Mouse (Mus musculus) MN1 (cell line): ENCODE measurements around the gene Pcp4.
A peak's percentile ranks its signal among the peaks of the same experiment; 100 is the strongest.

Source experiments
- DNase-seq: peaks from one replicate; pipeline ENCODE4 v3.0.0-alpha.2; 2016; ENCODE audit warnings: low spot score

The Pcp4 gene

GRCm38 (mm10) chr16:96487007-96487684 lies 19.7 kb downstream of the Pcp4 start:
- no peak for DNase-seq

- no peak for DNase-seq
These were observed 20.6 kb downstream of the Pcp4 start for GRCm38 (mm10) chr16:96488038-96488437.

GRCm38 (mm10) chr16:96491530-96491929 lies 24.1 kb downstream of the Pcp4 start:
- DNase-seq, result no peak

- DNase-seq, result no peak
These were observed 26.7 kb downstream of the Pcp4 start for GRCm38 (mm10) chr16:96494079-96494478.

GRCm38 (mm10) chr16:96498951-96499350 lies 31.5 kb downstream of the Pcp4 start:
- no peak for DNase-seq

GRCm38 (mm10) chr16:96501241-96501640 lies 33.8 kb downstream of the Pcp4 start:
- DNase-seq, result no peak

- DNase-seq, result no peak
These were observed 35.2 kb downstream of the Pcp4 start for GRCm38 (mm10) chr16:96502586-96502985.

GRCm38 (mm10) chr16:96514466-96514865 lies 47.1 kb downstream of the Pcp4 start:
- no peak for DNase-seq

GRCm38 (mm10) chr16:96527476-96527875 lies 60.1 kb downstream of the Pcp4 start:
- DNase-seq, result no peak

- DNase-seq, result no peak
These were observed 61.1 kb downstream of the Pcp4 start for GRCm38 (mm10) chr16:96528471-96528870.

GRCm38 (mm10) chr16:96529896-96530568 lies 62.6 kb downstream of the Pcp4 start:
- no peak for DNase-seq

- DNase-seq, result no peak
These were observed 63.1 kb downstream of the Pcp4 start for GRCm38 (mm10) chr16:96530569-96530898.

- DNase-seq, result no peak
These were observed 63.6 kb downstream of the Pcp4 start for GRCm38 (mm10) chr16:96531029-96531428.

GRCm38 (mm10) chr16:96533710-96534109 lies 66.3 kb downstream of the Pcp4 start:
- peak; percentile 60 for DNase-seq

GRCm38 (mm10) chr16:96535271-96535670 lies 67.9 kb downstream of the Pcp4 start:
- no peak for DNase-seq

- DNase-seq, result no peak
These were observed 69.0 kb downstream of the Pcp4 start for GRCm38 (mm10) chr16:96536426-96536825.

GRCm38 (mm10) chr16:96539091-96539490 lies 71.7 kb downstream of the Pcp4 start:
- DNase-seq, result no peak

- DNase-seq, result no peak
These were observed 73.7 kb downstream of the Pcp4 start for GRCm38 (mm10) chr16:96541056-96541455.

GRCm38 (mm10) chr16:96552680-96553079 lies 85.3 kb downstream of the Pcp4 start:
- DNase-seq, result no peak

GRCm38 (mm10) chr16:96555412-96555811 lies 88.0 kb downstream of the Pcp4 start:
- DNase-seq, result no peak

GRCm38 (mm10) chr16:96556621-96557020 lies 89.2 kb downstream of the Pcp4 start:
- DNase-seq, result no peak

- no peak for DNase-seq
These were observed 90.9 kb downstream of the Pcp4 start for GRCm38 (mm10) chr16:96558341-96558740.

GRCm38 (mm10) chr16:96559796-96560195 lies 92.4 kb downstream of the Pcp4 start:
- DNase-seq, result no peak
